Mouse (Mus musculus): ENCODE results near the gene R3hdm4. TPM values are rescaled to one million over a fixed set of nuclear protein-coding genes. Genes with fewer than 3 reads are reported as not detected.
A peak's percentile ranks its signal among the peaks of the same experiment; 100 is the strongest.

The R3hdm4 gene
- total RNA-seq, 2 experiments from 2014 or later: 81.0 to 88.1 TPM

GRCm38 (mm10) chr10:79879527-79879926 lies 41.5 kb downstream of the R3hdm4 start:
- DNase-seq: no peak
- intact Hi-C loops (cut with DNase I): no loop called here

- intact Hi-C loops (cut with DNase I): no loop called here
- peak in 1 of 2 experiments; percentile 60 for DNase-seq
Observed at GRCm38 (mm10) chr10:79877757-79878156, 43.3 kb downstream of the R3hdm4 start.

GRCm38 (mm10) chr10:79877174-79877573 lies 43.8 kb downstream of the R3hdm4 start:
- no peak for DNase-seq
- intact Hi-C loops (cut with DNase I): no loop called here

- DNase-seq: no peak
- intact Hi-C loops (cut with DNase I): no loop called here
Observed at GRCm38 (mm10) chr10:79874290-79874862, 46.6 kb downstream of the R3hdm4 start, which contains the start of the genes Prtn3 and Plppr3. TSS of gene Prtn3 (plus strand) at chr10:79874476. TSS of gene Plppr3 (minus strand) at chr10:79874634.

- no peak for DNase-seq
- intact Hi-C loops (cut with DNase I): no loop called here
Observed at GRCm38 (mm10) chr10:79873715-79874289, 47.2 kb downstream of the R3hdm4 start.

GRCm38 (mm10) chr10:79873313-79873712 lies 47.7 kb downstream of the R3hdm4 start:
- no peak for DNase-seq
- intact Hi-C loops (cut with DNase I): no loop called here

- intact Hi-C loops (cut with DNase I): no loop called here
- DNase-seq: no peak
Observed at GRCm38 (mm10) chr10:79872862-79873261, 48.1 kb downstream of the R3hdm4 start.

GRCm38 (mm10) chr10:79871845-79872244 lies 49.2 kb downstream of the R3hdm4 start:
- no peak for DNase-seq
- intact Hi-C loops (cut with DNase I): no loop called here

- no peak for DNase-seq
- intact Hi-C loops (cut with DNase I): no loop called here
Observed at GRCm38 (mm10) chr10:79866601-79867000, 54.4 kb downstream of the R3hdm4 start.

GRCm38 (mm10) chr10:79865801-79866295 lies 55.2 kb downstream of the R3hdm4 start:
- intact Hi-C loops (cut with DNase I): no loop called here
- no peak for DNase-seq

- DNase-seq: no peak
- intact Hi-C loops (cut with DNase I): no loop called here
Observed at GRCm38 (mm10) chr10:79865189-79865601, 55.8 kb downstream of the R3hdm4 start.

GRCm38 (mm10) chr10:79864351-79865188 lies 56.4 kb downstream of the R3hdm4 start:
- DNase-seq: no peak
- intact Hi-C loops (cut with DNase I): no loop called here

GRCm38 (mm10) chr10:79862925-79863324 lies 58.1 kb downstream of the R3hdm4 start:
- no peak for DNase-seq
- intact Hi-C loops (cut with DNase I): no loop called here

- no peak for DNase-seq
- intact Hi-C loops (cut with DNase I): no loop called here
Observed at GRCm38 (mm10) chr10:79862049-79862788, 58.8 kb downstream of the R3hdm4 start.

- no peak for DNase-seq
- intact Hi-C loops (cut with DNase I): no loop called here
Observed at GRCm38 (mm10) chr10:79861230-79862048, 59.6 kb downstream of the R3hdm4 start.

GRCm38 (mm10) chr10:79860079-79860911 lies 60.7 kb downstream of the R3hdm4 start:
- intact Hi-C loops (cut with DNase I): no loop called here

More at GRCm38 (mm10) chr10:79860079-79860911, 60.7 kb downstream of the R3hdm4 start:
- no peak for DNase-seq
